Mouse (Mus musculus) adipocyte (in vitro differentiated cells): Measurements from ENCODE around the gene D11Wsu47e.

Experiments
- DNase-seq: peaks from one replicate; pipeline ENCODE4 v3.0.0-alpha.2; 2016; ENCODE audit warnings: low spot score

D11Wsu47e gene

DNA sequence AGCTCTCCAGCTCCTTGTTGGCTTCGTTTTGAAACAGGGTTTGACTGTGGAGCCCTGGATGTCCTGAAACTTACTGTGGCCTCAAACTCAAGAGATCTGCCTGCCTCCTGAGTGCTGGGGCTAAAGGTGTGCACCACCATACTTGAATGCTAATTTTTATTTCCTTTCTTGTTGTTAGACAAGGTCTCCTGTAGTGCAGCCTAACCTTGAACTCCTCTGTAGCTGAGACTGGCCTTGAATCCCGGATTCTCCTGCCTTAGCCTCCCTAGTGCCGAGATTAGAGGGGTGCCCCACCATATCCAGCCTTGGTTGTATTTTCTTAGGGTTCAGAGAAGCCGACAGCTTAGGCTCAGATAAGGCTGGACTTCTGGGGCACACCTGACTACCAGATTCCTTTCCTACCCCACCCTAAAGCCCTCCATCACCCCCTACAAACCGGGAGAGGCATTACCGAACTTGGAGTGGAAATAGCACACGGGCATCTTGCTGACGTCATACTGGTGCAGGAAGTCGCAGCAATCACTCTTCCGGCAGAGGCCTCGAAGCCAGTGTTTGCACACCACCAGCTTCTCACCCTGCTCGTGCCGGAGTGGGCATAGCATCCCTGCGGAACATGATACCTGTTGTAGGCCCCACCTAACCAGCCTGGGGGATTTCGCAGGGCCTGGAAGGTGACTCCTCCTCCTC is 21.9 kb downstream of the D11Wsu47e start:
- DNase-seq = no peak

DNA sequence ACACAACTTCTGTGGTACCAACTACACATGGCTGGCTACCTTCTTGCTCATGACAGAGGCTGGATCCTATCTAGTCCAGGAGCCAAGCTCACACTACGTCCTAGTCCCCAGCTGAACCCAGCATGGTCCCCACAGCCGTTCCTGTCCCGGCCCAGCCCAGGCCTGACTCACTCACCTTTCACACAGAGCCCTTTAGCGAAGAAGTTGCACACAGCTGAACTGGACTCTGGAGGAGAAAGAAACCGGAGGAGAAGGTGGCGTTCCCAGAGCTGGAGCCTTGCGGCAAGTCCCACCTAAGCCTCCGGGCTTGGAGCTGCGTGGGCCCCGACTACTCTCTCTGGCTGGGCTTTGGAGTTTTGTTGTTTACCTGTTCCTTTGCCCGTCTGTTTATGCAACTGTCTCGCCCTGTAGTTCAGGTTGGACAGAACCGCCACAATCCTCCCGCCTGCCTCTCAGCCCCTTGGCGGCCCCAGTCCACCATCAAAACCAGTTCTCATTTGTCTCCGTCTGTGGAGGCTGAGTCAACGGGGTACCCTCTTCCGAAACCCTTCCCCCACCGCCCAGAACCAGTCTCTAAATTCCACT is 24.5 kb downstream of the D11Wsu47e start:
- peak; percentile 58 for DNase-seq

DNA sequence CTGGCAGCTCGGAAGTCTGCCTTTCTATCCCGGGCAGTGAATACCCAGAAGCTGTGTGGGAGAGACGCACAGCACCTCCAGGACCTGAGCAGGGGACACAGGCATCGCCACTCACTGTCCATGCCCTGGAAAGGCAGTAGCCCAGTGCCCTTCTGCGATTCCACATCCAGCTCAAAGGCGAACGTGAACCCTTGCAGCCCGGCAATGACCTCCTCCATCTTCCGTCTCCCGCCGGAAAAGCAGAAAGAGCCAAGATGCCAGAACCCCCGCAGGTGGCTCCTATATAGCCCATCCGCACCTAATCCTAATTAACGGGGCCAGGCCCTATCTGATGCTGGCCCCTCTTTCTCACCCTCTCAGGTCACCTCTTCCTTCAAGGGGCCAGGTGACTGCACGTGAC is 25.1 kb downstream of the D11Wsu47e start:
- no peak for DNase-seq

DNA sequence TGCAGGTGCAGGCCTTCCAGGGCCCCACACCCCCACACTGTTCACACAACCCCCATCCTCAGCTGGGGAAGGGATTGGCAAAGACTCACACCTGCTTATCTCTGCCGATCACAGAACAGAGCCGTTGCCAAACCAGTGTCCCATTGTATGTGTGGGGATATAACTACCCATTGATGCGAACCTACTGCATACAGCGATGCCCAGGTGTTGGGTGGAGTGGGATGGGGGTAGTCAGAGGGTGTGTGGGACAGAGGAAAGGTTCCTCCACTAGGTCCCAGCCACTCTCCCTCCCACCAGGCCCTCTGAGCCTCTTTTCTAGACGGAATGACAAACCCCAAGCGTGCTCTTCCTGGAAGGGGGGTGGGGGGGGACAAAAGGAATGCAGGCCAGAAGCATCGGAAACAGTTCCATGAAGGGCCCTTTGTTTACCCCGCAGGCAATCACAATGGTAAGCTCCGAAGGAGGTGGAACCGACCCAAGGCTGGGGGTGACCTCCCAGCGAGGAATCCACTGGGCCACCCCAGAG is 25.6 kb downstream of the D11Wsu47e start, which contains the start of gene Cpsf4l:
TSS of gene Cpsf4l (minus strand) at position 287 of the 526 bp plus-strand sequence.
- DNase-seq = no peak

DNA sequence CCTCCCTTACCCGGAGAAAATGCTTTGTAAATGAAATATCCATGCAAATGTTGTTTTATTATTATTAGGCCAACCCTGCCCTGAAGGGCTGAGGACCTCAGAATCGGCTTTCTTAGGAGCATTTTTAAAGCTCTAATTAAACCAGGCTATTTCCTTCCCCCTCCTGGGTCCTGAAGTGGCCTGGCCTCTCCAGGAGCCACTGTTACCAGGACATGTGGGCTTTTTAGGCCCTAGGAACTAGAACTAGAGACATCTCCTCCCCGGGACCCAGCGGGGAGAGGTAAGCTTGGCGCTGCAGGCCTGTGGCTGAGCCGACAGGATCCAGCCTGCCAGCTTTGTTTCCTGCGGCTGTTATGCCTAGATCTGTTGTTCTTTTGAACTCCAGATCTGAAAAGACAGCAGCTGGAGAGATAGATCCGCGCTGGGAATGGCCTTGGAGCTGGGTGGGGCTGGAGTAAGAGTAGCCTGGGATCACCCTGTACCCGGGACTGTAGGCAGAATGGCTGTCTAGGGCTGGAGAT is 26.1 kb downstream of the D11Wsu47e start:
- no peak for DNase-seq

DNA sequence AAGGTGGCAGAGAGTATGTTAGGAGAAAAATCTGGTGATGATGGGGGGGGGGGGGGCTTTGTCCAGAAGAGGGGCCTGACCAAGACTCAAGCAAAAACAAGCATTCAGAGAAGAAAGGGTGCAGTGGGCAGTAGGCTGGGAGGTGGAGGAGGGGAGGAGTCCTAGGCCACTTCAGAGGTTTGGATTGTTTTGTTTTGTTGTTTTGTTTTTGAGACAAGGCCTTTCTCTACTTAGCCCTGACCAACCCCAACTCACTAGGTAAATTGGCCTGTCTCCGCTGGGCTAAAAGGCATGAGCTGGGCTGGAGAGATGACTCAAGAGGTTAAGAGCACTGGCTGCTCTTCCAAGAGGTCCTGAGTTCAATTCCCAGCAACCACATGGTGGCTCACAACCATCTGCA is 26.8 kb downstream of the D11Wsu47e start:
- DNase-seq = no peak

DNA sequence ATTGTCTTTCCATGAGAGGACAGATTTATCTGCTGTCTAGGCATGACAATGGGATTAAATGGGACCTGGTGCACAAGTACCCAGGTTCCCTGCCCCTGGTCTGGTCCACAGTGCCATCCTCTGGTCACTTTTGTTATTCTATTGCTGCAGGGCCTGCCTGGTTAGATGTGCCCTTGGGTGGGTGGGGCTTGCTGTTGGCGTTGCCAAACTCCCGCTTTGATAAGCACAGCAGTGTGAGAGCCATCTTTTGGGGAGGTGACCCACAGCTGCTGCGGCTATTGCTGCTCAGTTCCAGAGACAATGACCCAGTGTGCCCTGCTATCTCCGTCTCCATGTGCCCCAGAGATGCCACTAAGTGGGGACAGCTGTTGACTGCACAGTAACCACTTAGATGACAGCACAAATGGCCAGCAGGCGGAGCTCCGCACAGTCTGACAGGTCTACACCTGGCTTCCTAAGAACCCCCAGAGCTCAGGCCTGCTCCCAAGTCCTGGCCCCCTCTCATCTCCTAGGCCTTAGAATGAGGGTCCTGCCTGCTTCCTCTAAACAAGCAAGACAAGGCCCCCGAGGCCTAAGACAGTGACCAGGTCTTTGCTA is 31.0 kb downstream of the D11Wsu47e start:
- DNase-seq = no peak

DNA sequence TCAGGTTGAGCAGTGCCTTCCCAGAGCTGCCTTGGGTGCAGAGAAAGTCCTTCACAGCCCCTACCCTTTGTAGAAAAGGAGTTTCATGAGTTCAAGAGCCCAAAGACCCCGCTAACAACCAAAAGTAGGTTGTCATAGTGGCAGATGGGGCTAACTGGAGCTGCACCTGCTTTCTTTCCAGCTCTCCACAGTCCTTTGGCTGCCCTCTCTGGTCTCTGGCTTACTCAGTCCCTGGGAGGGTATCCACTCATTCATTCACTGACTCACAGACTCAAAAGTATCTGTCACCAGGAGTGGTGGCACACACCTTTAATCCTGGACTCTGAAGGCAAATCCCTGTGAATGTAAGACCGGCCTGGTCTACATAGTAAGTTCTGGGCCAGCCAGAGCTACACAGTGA is 31.9 kb downstream of the D11Wsu47e start:
- DNase-seq = no peak

DNA sequence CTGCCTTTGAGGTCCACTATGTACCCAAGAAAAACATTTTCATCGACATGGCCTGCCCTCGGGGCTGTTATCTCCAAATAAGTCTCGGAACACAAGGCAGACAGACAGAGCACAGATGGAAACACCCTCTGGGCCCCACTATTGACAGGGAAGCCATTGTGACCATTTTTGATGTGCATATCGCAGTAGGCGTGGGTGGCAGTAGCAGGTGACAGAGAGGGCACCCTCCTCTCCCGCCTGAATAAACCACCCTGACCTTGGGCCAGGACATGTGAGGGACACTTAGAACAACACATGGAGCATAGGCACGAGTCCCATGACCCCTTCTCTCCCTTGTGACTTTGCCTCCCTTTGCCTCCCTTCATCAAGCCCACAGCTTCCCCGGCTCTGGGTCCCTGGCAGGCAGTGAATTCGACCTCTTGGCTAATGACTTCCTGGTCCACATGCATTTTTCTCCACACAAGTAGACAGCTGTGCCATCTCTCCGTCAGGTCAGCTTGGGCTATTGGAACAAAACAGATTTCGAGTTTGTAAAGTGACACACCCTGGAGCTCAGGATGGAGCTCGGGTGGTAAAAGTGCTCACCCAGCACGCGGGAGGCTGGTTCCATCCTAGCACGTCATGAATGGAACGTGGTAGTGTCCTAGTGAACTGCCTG is 33.7 kb downstream of the D11Wsu47e start:
- no peak for DNase-seq

DNA sequence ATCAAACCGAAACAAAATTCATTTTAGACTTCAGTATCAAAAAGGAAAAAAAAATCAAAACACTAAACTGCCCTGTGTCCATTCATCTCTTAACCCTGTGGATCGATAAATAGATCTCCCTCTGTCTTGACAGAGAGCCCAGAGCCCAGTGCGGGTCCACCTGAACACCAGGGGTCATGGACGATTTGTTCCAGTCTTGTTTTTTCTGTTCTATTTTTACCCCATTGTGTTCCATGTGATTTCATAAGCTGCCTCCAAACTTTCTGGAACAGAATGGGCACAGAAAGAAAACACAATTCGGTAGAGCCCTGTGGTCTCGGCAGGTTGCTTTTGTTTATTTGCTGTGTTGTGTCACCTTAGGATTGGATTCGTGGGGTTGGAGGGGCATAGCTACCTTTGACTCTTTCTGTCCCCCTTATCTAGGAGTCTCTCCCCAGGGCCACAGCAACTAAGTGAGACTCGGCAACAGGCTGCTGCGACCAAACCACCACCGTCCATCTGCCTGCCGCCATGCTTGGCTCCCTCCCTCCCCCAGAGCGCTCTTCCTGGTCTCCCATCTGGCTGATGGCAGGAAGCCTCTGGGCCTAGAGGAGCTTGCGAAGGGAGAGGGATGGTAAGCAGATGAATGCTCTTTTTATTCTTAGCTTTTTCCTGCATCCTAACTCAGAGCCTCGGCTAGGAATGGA is 38.3 kb downstream of the D11Wsu47e start:
- DNase-seq = peak; percentile 44

DNA sequence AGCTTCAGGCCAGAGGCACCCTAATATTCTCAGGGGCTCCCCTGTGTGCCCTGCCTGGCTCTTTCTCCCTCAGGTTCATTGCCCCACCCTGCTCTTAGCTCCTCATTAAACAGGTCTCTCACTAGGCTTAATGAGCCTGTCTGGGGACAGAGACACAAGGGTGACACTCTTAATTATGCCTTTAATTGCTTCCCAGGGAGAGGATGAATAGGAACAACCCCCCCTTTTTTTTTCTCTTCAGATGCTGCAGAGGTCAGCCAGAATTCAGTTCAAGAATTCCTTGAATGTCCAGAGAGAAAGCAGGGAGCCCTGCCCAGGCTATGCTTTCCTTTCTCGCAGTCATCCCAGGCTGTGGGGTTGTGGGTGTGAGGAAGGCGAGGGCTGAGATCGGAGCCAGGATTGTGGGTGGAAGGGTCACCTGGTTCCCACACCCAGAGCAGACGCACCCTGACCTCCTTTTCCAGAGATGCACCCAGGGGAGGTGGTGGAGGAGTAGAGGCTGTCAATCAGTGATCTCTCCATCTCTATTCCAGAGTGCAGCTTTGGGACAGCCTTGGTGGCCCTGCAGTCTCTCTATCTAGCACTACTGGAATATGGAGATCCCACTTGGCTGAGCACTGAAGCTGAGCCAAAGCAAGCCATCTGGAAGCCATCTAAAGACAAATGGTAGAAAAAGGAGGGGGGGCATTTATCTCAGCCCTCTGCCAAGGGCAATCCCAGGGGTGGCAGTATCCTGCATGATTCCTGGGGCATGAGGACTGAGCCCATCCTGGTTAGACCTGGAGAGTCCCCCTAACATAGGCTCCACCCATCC is 41.2 kb downstream of the D11Wsu47e start:
- DNase-seq = peak; percentile 59

DNA sequence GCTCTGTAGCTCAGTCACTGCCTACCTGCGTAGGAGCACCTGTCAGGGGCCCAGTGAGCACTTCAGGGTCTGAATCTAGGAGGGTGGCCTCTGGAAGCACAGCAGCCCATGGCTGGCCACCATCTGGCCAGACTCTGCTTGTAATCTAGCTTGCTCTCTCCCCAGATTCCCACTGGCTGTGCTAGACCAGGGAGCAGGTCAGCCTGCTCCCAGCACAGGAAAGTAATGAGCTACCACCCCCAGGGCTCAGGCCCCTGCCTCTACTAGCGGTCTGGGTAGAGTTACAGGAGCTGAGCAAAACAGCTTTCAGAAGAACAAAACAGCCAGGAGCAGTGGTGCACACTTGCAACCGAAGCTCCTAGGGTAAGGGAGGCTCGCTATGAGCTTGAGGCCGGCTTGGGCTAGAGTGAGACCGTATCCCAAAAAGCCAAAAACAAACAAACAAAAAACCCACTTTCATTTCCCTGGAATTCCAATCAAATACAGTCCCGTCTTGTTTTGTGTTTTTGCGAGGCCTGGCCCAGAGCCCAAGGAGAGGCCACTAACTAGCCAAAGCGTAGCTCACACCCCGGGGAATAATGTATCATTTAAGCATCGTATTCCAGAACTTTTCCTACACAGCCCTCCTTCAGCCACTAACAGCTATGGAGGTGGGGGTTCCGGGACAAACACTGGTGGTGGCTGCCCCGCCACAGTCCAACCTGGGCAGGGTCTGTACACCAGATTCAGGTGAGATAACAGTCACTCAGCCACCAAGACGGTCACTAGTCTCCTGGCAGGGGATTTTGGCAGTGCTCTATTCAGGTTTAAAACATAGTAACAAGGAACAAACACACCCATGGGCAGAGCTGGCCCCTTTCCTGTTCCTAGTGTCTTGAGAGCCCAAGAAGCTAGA is 43.0 kb downstream of the D11Wsu47e start:
- DNase-seq = peak; percentile 34

DNA sequence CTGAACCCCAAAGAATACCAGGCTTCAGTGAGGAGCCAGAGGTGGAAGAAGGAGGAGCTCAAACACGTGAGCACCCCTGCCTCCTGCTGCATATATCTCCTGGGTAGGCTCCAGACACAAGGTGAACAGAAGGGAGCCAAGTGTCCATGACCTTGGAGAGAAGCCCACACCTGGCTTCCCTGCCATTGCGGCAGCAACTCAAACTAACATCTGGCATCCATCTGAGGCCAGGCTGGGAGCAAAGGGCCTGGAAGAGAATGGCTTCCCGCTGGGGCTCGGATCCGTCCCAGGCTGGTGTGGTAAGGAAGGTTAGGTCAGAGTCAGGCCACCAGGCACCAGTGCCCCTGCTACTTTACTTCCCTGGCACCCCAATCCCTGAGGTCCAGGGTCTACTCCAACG is 43.8 kb downstream of the D11Wsu47e start:
- no peak for DNase-seq

DNA sequence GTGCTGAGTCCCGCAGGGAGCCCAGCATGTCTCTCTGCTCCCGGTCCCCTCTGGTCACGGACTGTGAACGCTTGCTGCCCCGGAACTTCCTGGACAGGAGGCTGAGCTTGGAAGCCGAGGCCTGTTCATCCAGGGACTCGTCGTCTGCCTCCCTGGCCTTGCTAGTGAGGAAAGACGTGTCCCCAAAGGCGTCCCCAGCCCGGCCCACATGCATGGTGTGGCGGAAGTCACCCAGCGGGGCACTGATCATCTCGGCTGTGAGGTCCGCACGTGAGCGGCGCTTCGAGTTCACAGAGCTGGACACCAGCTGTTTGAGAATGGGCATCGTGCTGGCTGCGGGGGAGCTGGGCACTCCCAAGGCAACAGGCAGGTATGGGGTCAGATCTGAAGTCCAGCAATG is 45.0 kb downstream of the D11Wsu47e start:
- no peak for DNase-seq

DNA sequence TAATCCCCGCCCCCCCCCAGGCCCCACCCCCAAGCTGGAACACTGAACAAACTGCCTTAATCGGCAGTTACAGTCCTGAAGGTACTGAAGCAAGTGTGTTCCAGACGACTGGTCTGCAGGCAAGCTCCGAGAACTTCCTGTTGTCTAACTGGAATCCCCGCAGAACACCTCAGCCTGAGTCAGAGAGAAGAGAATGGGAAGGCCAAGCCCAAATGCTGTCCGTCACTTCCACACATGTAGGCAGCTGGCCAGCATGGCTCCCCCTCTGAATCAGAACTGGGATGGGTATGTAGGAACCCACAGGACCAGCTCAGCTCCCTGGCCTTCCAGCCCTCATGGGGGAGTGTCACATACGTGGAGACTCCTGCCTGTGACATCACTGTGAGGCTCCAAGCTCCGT is 45.7 kb downstream of the D11Wsu47e start:
- DNase-seq = no peak

DNA sequence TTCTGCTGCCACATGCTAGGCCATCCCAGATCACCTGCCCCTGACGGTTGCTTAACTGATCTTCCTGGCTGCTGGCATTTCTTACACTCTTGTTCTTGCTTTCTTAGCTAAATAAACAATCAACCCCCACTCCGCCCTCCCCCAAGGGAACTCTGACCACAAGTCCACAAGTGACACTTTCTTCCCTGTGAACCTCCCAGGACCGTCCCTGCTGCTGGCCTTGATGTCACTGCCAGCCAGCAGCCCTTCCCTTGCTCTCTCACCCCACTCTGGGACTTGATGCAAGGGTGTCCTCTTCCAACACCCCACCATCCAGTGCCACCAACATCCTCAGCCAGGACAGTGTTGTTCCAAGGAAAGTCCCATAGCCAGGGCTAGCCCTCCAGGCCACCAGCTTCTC is 46.7 kb downstream of the D11Wsu47e start:
- DNase-seq = no peak

DNA sequence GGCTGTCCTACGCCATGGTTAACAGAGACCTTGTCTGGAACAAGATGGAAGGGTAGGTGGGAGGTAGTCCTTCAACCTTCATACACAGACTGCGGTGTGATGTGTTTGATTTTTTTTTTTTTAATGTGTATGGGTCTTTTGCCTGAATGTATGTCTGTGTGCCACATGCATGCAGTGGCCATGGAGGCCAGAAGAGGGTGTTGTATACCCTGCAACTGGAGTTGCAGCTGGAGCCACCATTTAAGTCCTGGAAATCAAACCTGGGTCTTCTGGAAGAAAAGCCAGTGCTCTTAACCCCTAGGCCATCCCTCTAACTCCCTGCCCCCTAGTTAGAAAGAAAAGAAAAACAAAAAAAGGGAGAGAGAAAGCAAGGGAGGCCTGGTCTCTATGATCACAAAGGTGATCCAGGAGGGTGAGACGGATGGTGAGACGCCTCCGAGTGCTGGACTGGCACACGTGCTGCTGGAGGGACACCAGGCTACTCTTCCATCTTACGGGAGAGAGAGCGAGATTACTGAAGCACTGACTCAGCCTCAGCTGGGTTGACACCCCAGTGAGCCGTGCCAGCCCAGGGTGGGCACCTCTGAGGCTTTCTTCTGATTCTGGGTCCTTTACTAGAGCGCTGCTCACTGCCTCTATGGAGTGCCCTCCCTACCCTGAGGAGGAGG is 47.9 kb downstream of the D11Wsu47e start:
- DNase-seq = no peak

DNA sequence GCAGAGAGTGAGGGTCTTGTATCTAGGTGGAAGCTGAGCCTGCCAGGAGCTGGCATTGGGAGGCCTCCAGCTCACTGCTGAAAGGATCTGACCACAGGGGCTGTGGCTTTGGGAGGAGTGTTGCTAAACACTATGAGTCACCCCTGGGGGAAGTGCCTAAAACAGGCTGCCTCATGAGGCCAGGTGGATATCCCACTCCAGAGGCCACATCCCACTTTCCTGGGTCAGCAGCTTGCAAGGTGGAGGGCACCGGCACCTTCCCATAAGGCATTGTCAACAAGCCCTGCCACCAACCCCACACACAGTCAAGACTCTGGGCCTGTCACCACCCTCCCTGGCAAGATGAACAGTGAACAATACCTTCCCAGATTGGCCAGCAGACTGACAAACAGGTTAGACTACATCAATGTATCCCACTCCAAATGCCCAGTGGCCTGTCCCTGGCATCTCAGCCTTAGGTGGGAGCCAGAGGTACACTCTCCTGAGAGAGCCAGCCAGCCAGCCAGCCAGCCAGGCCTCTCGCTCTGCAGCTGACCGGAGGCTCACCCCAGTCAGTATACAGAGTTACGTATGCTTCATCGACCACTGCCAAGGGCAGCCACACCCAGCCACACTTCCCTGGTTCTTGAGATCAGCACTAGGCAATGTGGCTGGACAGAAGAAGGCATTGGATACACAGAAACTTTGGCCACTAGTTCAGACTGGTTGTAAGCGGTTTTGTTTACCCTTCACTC is 49.6 kb downstream of the D11Wsu47e start:
- peak; percentile 59 for DNase-seq

DNA sequence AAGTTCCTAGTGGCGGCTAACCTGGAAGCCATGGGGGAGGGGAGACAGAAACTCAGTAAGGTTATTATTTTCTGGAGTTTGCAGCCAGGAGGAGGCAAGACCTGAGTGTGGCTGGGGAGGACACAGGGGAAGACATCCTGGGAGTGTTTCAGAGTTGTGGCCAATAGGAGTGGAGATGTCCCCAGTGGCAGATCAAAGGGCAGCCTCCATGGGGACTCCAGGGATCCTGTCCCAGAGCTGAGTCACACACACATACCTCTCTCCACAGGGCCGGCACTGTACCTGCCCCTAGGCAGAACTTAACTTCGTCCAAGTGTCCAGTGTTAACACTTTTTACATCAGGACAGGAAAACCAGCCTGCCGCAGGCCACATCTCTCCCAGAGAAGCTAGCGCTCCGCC is 50.9 kb downstream of the D11Wsu47e start:
- DNase-seq = no peak
